Mouse (Mus musculus): Measurements from ENCODE around the gene Peak1. TPM values are rescaled to one million over a fixed set of nuclear protein-coding genes. Genes with fewer than 3 reads are reported as not detected.

Peak1 gene
- polyA plus RNA-seq, 1 experiment from 2014 or later: 9.7 TPM

DNA sequence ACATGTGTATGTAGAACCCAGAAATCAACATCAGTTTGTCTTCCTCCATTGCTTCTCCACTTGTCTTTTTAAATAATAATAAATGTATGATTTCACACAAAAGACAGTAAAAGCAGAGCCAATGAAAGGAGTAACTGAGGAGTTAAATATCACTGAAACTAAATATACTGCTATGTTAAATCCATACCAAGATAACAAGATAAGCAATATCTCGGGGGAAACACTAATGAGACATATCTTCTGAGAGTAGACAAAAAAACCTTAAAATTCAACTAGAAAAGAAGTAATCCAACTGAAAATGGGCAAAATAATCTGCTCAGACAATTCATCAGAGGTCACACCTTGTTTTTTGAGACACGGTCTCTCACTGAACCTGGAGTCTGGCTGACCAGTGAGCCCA, 7.9 kb downstream of the Peak1 start:
- Histone ChIP-seq H3K36me3 (no peaks in the 10 kb centered on the region), H3K4me3 (no peak overlapping the region), H3K4me1 (no peaks in the 10 kb centered on the region), H3K27me3 (no peaks in the 10 kb centered on the region), H3K9me3 (no peaks in the 10 kb centered on the region), H3K9ac (no peak overlapping the region), H3K27ac (no peak overlapping the region), H3K4me2 (replicated peaks) (no peak overlapping the region)
- no peak for ATAC-seq (ENCODE audit: low FRiP score, low read depth)
- WGBS: 86% methylated on average over 2 of the region's 2 CpGs

DNA sequence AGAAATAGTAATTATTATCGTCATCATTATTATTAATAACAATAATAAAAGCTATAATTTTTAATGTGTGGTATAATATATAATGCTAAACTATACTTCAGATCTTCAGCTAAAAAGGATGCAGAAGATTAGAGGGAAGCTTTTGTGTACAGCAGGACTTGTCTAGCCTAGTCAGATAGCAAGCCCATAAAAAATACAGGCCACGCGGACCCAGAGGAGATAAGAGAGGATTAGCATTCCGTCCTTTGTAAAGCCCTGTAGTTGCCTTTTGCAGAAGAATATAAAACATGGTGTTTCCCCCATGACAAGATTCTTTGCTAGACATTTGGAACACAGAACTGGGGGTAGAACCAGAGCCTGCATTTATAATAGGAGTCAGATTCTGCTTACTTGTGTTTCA, 13.2 kb downstream of the Peak1 start:
- no peak for ATAC-seq (ENCODE audit: low FRiP score, low read depth)

DNA sequence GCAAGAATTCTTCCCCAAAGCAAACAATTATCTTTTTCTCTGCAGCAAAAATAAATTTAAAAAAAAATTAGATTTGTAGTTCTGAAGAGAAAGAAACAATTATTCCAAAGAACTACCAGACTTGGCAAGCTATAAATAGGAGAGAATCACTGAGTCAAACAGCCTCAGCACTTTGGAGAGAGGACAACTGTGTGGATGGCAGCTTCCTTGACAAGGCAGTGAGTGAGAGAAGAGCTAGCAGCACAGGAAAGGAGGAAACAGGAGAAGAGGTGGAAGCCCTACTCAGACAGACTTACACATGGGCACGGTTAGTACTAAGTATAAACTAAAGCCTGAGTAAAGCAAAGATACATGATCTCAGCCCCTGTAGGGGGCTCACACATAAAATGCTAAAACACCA, 21.6 kb downstream of the Peak1 start:
- Histone ChIP-seq H3K4me2 (replicated peaks) (no peak overlapping the region), H3K4me3 (no peak overlapping the region), H3K27ac (no peak overlapping the region), H3K27me3 (no peaks in the 10 kb centered on the region), H3K4me1 (no peaks in the 10 kb centered on the region), H3K36me3 (no peaks in the 10 kb centered on the region), H3K9me3 (no peaks in the 10 kb centered on the region), H3K9ac (no peak overlapping the region)
- no peak for ATAC-seq (ENCODE audit: low FRiP score, low read depth)
- WGBS: 39% methylated on average over 1 of the region's 1 CpGs

More for the DNA sequence above, 13.2 kb downstream of the Peak1 start:
- WGBS: 64% methylated on average over 4 of the region's 4 CpGs
- Histone ChIP-seq H3K27me3 (no peaks in the 10 kb centered on the region), H3K9me3 (no peaks in the 10 kb centered on the region), H3K36me3 (no peaks in the 10 kb centered on the region), H3K9ac (no peak overlapping the region), H3K4me2 (replicated peaks) (no peak overlapping the region), H3K4me1 (no peaks in the 10 kb centered on the region), H3K4me3 (no peak overlapping the region), H3K27ac (no peak overlapping the region)

DNA sequence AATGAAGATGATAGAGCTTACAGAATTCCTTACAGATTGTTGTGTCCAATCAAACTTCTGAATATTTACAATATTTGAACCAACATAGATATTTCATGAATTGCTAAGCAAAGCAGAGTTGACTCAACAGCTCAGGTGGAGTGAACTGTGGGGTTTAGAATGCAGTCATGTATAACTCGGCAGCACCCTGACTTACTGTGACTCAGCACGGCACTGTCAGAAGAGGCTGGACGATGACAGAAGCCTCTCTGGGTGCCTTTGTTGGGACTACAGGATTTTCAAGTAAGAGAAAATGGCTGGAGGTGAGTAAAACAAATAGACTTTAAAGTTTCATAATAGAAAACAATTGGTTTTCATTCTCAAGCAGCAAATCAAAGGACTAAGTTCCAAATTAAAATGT, 25.0 kb downstream of the Peak1 start:
- H3K36me3 ChIP-seq: no peaks in the 10 kb centered on the region
- no peak overlapping the region for H3K4me3 ChIP-seq
- H3K27ac ChIP-seq: no peak overlapping the region
- H3K4me1 ChIP-seq: no peaks in the 10 kb centered on the region
- H3K27me3 ChIP-seq: no peaks in the 10 kb centered on the region
- ATAC-seq (ENCODE audit: low FRiP score, low read depth): no peak
- 86% methylated on average over 3 of the region's 3 CpGs for WGBS
- no peaks in the 10 kb centered on the region for H3K9me3 ChIP-seq
- no peak overlapping the region for H3K4me2 ChIP-seq (replicated peaks)
- no peak overlapping the region for H3K9ac ChIP-seq

DNA sequence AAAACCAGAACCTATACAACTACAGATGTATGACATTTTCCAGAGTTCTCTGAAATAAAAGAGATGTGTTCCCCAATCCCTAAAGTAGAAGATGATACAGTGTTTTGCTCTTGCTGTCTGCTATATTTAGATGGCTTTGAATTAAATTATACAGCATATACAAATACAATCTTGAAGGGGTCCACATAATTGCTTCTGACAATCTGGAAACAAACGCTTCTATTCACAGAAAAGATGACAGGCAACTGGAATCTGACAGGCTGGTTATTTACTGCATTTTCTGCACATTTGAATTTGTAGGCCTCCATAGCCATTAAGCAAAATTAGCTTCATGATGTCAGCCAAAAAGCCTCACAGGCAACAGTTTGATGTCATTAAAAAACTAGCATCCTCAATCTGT, 35.1 kb downstream of the Peak1 start:
- Histone ChIP-seq H3K27me3 (no peaks in the 10 kb centered on the region), H3K4me3 (no peak overlapping the region), H3K9ac (no peak overlapping the region), H3K36me3 (no peaks in the 10 kb centered on the region), H3K9me3 (no peaks in the 10 kb centered on the region), H3K4me1 (no peaks in the 10 kb centered on the region), H3K27ac (no peak overlapping the region), H3K4me2 (replicated peaks) (no peak overlapping the region)
- WGBS: 88% methylated on average over 1 of the region's 1 CpGs
- ATAC-seq (ENCODE audit: low FRiP score, low read depth): no peak

DNA sequence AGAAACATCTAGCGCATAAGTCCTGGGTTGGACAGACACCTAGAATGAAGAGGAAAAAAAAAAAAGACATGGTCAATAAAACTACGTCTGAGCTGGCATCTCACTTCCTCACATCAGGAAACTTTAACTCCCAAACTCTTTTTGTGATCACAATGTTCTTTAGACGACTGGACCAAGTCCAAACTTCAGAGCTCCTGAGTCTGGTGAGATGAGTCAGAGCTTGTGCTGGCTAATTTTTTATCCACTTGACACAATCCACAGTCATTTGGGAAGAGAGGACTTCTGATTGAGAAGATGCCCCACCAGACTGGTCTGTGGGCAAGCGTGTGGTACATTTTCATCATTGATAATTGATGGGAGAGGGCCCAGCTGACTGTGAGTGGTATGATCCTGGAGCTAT, 43.5 kb downstream of the Peak1 start:
- H3K27me3 ChIP-seq: no peaks in the 10 kb centered on the region
- no peak overlapping the region for H3K27ac ChIP-seq
- WGBS: 65% methylated on average over 4 of the region's 4 CpGs
- 0 out of 2 replicates have a peak, but pooled peaks cover 3% of the 10 kb centered on the region for H3K4me1 ChIP-seq
- no peak overlapping the region for H3K4me2 ChIP-seq (replicated peaks)
- ATAC-seq (ENCODE audit: low FRiP score, low read depth): no peak
- no peaks in the 10 kb centered on the region for H3K9me3 ChIP-seq
- H3K36me3 ChIP-seq: no peaks in the 10 kb centered on the region
- H3K4me3 ChIP-seq: no peak overlapping the region
- no peak overlapping the region for H3K9ac ChIP-seq

DNA sequence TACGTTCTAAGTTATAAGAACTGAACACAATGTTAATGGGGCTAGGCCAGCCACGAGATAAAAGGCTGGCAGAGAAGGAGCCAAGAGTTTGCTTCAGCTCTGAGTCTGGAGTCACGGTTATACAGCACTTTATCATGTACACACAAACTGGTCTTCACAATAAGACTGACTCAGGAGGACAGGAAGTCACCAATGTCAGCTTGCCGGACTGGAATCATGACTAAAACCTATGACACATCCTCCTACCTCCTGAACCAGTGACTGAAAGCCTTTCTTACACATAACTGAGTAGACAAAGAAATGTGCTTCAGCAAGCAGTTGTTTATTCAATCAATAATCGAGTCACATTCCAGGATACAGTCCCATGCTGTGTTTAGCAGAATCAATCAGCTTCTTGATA, 47.2 kb downstream of the Peak1 start:
- ATAC-seq (ENCODE audit: low FRiP score, low read depth): no peak
- H3K4me3 ChIP-seq: no peak overlapping the region
- no peak overlapping the region for H3K4me2 ChIP-seq (replicated peaks)
- no peaks in the 10 kb centered on the region for H3K27me3 ChIP-seq
- no peak overlapping the region for H3K27ac ChIP-seq
- H3K36me3 ChIP-seq: no peaks in the 10 kb centered on the region
- WGBS: 73% methylated on average over 5 of the region's 5 CpGs
- 0 out of 2 replicates have a peak, but pooled peaks cover 3% of the 10 kb centered on the region for H3K4me1 ChIP-seq
- H3K9ac ChIP-seq: no peak overlapping the region
- H3K9me3 ChIP-seq: no peaks in the 10 kb centered on the region

DNA sequence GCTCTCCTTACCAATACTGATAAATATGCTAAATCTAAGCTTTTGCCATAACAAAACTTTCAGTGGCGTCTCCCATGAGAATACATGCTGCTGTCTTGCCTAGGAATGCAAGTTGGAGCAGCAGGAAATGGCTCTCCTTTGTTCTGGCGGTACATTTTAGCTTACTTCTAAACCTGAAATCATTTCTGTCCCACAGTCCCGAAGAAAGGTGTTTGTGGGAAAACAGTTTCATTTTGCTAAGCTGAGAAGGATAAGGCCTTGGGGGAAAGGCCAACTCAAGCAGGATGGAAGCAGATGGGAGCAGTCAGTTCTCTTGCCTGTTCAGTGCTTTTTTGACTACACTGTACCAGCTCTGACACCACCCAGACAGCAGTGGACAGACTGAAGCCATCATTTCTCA, 49.1 kb downstream of the Peak1 start:
- Histone ChIP-seq H3K36me3 (no peaks in the 10 kb centered on the region), H3K4me1 (no peaks in the 10 kb centered on the region), H3K27ac (no peak overlapping the region), H3K27me3 (no peaks in the 10 kb centered on the region), H3K9me3 (no peaks in the 10 kb centered on the region), H3K4me3 (no peak overlapping the region), H3K4me2 (replicated peaks) (no peak overlapping the region), H3K9ac (no peak overlapping the region)
- ATAC-seq (ENCODE audit: low FRiP score, low read depth): no peak
- 58% methylated on average over 3 of the region's 3 CpGs for WGBS

DNA sequence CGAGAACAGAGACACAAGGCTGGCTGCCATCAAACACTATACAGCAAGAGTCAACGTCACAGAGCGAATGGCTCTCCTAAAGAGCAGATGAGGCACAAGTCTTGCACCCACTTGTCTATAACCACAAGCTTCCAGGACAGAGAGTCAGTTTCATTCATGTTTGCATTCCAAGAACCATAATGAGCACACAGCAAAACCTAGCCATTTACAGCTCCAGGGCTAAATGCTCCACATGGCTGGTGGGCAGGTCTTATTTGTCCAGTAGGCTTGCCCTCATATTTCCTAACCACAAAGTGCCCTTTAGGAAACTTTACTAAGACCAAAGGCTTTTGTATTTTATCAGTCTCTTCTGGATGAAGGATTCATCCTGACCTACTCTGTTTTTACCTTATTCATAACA, 54.6 kb downstream of the Peak1 start:
- no peak for ATAC-seq (ENCODE audit: low FRiP score, low read depth)
- H3K4me1 ChIP-seq: no peaks in the 10 kb centered on the region
- no peak overlapping the region for H3K27ac ChIP-seq
- H3K4me3 ChIP-seq: no peak overlapping the region
- H3K4me2 ChIP-seq (replicated peaks): no peak overlapping the region
- WGBS: 85% methylated on average over 3 of the region's 3 CpGs
- H3K9ac ChIP-seq: no peak overlapping the region
- no peaks in the 10 kb centered on the region for H3K36me3 ChIP-seq
- no peaks in the 10 kb centered on the region for H3K27me3 ChIP-seq
- no peaks in the 10 kb centered on the region for H3K9me3 ChIP-seq

DNA sequence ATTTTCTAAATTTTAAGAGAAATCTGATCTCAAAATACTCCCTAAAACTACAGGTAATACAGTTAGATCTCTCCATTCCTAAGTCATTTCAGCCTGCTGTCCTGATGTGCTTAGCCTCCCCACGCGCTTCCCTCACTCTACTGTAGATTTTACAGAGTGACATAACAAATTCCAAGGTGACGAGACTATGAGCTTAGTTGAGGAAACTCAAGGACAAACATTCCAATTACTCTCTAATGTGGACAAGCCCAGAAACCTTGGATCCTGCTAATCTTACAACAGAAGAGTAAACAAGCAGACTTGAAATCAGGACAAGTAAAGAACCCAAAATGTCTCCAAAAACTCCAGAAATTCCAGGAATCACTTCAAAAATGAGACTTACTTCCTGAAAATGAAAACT, 58.6 kb downstream of the Peak1 start:
- ATAC-seq (ENCODE audit: low FRiP score, low read depth): no peak
- Histone ChIP-seq H3K4me3 (no peak overlapping the region), H3K36me3 (no peaks in the 10 kb centered on the region), H3K4me2 (replicated peaks) (no peak overlapping the region), H3K9ac (no peak overlapping the region), H3K27ac (no peak overlapping the region), H3K4me1 (peaks cover 8% of the 10 kb centered on the region; the same call in 1 of the 2 replicates), H3K9me3 (no peaks in the 10 kb centered on the region), H3K27me3 (no peaks in the 10 kb centered on the region)
- 71% methylated on average over 3 of the region's 3 CpGs for WGBS

DNA sequence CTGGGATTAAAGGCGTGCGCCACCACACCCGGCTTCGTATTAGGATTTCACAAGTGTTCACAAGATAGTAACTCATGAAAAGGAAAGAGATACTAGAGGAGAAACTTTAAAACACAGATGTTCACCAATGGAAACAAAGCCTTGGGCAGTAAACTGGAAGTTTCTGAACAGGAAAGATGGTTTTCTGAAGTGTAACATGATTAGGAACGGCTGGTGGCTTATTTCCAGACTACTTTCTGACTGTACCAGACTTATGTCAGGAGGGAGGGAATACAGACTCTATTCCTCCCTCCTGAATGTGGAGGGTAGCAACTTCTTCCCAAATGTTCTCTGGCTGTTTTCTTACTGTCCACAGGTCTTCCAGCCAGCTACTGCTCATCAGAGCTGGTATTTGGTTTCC, 62.7 kb downstream of the Peak1 start:
- Histone ChIP-seq H3K27me3 (no peaks in the 10 kb centered on the region), H3K9ac (no peak overlapping the region), H3K27ac (no peak overlapping the region), H3K4me2 (replicated peaks) (no peak overlapping the region), H3K9me3 (no peaks in the 10 kb centered on the region), H3K36me3 (no peaks in the 10 kb centered on the region), H3K4me1 (peaks cover 8% of the 10 kb centered on the region; the same call in 1 of the 2 replicates), H3K4me3 (no peak overlapping the region)
- ATAC-seq (ENCODE audit: low FRiP score, low read depth): no peak
- 88% methylated on average over 5 of the region's 5 CpGs for WGBS

DNA sequence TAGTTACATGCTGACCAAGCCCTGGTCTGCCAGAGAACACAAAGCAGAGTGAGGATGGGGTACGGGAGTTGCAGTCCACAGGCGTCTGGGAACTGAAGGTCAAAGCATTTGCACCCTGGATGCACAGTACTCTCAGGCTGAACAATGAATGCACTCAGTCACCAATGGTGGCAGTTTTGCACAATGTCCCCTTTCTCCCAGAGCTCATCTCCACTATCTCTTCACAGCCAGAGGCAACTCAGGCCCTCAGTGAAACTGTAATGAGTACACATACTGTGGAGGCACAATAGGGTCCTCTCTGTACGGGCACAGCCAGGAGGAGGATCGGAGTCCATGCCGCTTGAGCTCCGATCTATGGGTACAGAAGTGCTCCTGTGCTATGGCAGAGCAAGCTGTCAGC, 71.5 kb downstream of the Peak1 start:
- no peak for ATAC-seq (ENCODE audit: low FRiP score, low read depth)
- H3K4me2 ChIP-seq (replicated peaks): no peak overlapping the region
- no peaks in the 10 kb centered on the region for H3K9me3 ChIP-seq
- H3K4me3 ChIP-seq: no peak overlapping the region
- H3K27ac ChIP-seq: no peak overlapping the region
- H3K4me1 ChIP-seq: no peaks in the 10 kb centered on the region
- no peaks in the 10 kb centered on the region for H3K27me3 ChIP-seq
- WGBS: 91% methylated on average over 6 of the region's 6 CpGs
- H3K9ac ChIP-seq: no peak overlapping the region
- H3K36me3 ChIP-seq: no peaks in the 10 kb centered on the region

DNA sequence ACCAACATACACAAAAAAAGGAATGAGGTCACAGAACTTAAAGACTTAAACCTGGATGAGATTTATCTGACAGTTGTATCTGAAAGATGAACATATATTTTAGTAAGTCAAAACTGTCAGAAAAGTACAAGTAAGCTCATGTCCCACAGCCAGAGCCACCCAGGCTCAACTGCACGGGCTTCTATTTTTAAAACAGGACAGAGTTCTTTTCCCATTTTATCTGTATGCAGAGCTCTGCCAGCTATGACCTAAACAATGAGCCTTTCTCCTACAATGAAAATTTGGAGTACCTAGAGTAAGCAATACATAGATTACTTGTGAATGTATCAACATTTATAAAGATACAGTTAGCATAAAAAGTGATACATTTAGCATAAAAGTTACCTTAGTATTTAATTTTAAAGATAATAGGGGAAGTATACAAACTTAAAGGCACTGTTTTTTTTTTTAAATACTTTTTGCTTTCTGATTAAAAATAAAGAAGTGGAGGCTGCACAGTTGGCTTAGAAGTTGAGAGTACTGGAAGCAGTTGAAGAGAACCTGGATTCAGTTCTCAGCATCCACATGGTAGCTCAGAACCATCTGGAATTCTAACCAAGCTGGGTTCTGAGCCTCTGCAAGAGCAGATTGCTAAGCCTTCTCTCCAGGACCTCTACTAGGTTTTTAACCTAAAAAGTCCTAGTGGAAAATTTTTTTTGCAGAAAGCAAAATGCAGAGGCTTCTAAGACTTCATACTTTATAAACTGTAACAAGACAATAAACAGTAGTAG, 78.3 kb downstream of the Peak1 start:
- no peaks in the 10 kb centered on the region for H3K27me3 ChIP-seq
- H3K27ac ChIP-seq: no peak overlapping the region
- no peak overlapping the region for H3K4me3 ChIP-seq
- H3K36me3 ChIP-seq: no peaks in the 10 kb centered on the region
- ATAC-seq (ENCODE audit: low FRiP score, low read depth): no peak
- WGBS: 75% methylated on average over 1 of the region's 1 CpGs
- no peak overlapping the region for H3K4me2 ChIP-seq (replicated peaks)
- H3K4me1 ChIP-seq: no peaks in the 10 kb centered on the region
- H3K9ac ChIP-seq: no peak overlapping the region
- no peaks in the 10 kb centered on the region for H3K9me3 ChIP-seq
